Mouse (Mus musculus): ENCODE data around the gene Fibcd1. TPM values are rescaled to one million over a fixed set of nuclear protein-coding genes. Genes with fewer than 3 reads are reported as not detected.
A peak's percentile ranks its signal among the peaks of the same experiment; 100 is the strongest.

Fibcd1 gene
- 0.22 and 0.29 TPM in 2 replicates for polyA plus RNA-seq (2015; fragmentation: Nextera tagmentation; extraction: Ambion mirVana)

DNA sequence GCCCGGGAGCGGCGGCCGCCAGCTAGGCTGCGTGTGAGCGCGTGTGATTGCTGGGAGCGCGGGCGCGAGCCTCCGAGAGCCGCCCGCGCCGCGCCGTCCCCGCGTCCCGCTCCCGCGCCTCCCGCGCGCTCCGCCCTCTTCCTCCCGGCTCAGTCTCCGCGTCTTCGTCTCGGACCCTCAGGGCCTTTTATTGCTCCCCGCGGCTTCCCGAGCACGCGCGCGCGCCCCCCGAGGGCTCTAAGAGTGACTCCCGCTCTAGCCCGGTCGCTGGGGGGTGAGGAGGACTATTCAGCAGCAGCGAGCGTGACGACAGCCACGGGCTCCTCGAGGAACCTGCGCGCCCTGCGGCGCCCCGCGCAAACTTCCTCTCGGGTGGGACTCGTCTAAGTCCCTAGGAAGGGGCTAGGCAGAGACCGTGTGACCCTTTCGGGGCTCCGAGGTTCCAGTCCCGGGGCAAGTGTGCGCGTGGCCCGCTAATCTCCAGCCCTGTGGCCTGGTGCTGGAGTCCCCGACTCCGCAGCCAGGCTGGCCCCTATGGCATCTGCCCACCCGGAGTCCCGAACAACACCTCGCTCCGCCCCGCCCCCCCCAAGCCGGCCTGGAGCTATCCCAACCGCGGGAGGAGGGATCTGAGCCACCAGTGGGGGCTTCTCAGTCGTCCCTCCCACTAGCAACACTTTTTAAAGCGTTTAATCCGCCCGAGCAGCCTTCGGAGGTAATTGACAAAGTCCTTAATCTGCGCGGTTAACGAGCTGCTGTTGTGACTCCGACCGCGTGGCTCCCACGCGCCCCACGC lies at the start of gene Fibcd1:
Fibcd1 (minus strand) TSS at position 110 of the 796 bp plus-strand sequence.
- H3K4me1 ChIP-seq: peaks cover 22% of the 10 kb centered on the region
- H3K27me3 ChIP-seq: peaks cover 55% of the 10 kb centered on the region
- peak within 1 kb of the TSS; percentile 98 for H3K4me2 ChIP-seq (replicated peaks)
- no peaks in the 10 kb centered on the region for H3K36me3 ChIP-seq
- H3K9ac ChIP-seq: peak within 1 kb of the TSS; percentile 16
- no peaks in the 10 kb centered on the region for H3K9me3 ChIP-seq (replicated peaks)
- no peak for ATAC-seq (ENCODE audit: insufficient number of reproducible peaks, low FRiP score, low TSS enrichment, low read depth)
- H3K4me3 ChIP-seq (replicated peaks): peak within 1 kb of the TSS; percentile 56
- under 1% methylated on average over 69 of the region's 88 CpGs for WGBS
- no peak within 1 kb of the TSS for H3K27ac ChIP-seq (replicated peaks)

DNA sequence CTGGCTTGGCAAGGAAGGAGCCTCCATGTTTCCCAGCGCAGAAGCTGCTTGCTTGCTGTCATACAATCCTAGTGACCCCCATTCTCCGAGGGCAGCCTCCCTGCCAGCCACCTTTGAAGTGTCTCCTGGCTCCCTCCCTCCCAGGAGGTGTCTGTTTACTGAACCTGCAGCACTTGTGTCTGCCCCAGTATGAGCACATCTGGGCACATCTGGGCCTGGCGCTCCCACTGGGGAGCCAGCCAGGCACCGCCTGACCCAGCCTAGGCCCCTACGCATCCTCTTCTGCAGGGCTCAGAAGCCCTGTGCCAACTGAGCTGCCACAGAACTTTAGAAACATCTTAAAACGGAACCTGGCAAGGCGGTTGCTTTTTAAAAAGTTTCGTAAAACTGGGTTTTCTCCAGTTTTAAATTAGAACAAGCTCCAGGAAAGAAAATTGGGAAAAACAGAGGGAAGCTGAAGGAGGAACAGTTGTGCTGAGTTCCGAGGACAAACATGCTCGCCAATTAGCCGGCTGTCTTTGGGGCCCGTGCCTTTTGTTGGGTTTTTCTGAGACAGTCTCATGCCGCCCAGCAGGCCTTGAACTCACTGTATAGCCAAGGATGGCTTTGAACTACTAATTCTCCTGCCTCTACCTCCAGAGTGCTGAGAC lies 48.5 kb upstream of the Fibcd1 start:
- Histone ChIP-seq H3K36me3 (no peaks in the 10 kb centered on the region), H3K4me1 (peaks cover 38% of the 10 kb centered on the region), H3K27me3 (0 out of 2 replicates have a peak, but pooled peaks cover 3% of the 10 kb centered on the region), H3K9ac (no peak overlapping the region), H3K9me3 (replicated peaks) (no peaks in the 10 kb centered on the region), H3K27ac (replicated peaks) (peak overlapping the region; percentile 87), H3K4me2 (replicated peaks) (no peak overlapping the region), H3K4me3 (replicated peaks) (no peak overlapping the region)
- WGBS: 29% methylated on average over 13 of the region's 13 CpGs
- ATAC-seq (ENCODE audit: insufficient number of reproducible peaks, low FRiP score, low TSS enrichment, low read depth): peak; percentile 27; the same call in 1 of the 2 replicates

DNA sequence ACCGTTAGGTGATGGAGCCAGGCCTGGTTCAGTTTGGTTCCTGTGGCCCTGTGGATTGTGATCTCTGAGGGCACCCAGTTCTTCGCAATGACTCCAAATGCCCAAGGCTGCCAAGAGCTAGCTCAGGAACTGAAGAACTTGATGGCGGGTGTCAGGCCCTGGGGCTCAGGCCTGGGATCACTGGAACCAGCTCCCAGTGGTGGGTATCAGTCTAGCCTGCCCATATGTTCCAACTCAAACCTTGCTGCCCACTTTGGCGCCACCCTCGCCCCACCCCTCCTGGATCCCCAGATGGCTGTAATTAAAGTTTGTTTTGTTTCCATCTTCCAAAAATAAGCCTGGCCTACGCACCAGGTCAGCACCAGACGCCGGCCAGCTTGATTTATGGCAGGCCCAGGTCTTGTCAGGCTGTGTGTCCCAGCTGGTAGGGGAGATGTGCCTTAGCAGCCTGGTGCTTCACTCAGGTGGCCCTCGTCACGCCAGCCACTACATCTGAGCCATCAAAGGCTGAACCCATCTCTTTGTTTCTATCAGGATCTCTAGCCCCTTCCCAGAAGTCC lies 47.4 kb upstream of the Fibcd1 start:
- Histone ChIP-seq H3K4me1 (peaks cover 44% of the 10 kb centered on the region), H3K9me3 (replicated peaks) (no peaks in the 10 kb centered on the region), H3K4me3 (replicated peaks) (no peak overlapping the region), H3K9ac (no peak overlapping the region), H3K27ac (replicated peaks) (peak overlapping the region; percentile 87), H3K4me2 (replicated peaks) (no peak overlapping the region), H3K36me3 (no peaks in the 10 kb centered on the region), H3K27me3 (peaks cover 15% of the 10 kb centered on the region)
- ATAC-seq (ENCODE audit: insufficient number of reproducible peaks, low FRiP score, low TSS enrichment, low read depth): 0 out of 2 replicates have a peak, but pooled peaks have one; percentile 22
- WGBS: 56% methylated on average over 10 of the region's 10 CpGs

DNA sequence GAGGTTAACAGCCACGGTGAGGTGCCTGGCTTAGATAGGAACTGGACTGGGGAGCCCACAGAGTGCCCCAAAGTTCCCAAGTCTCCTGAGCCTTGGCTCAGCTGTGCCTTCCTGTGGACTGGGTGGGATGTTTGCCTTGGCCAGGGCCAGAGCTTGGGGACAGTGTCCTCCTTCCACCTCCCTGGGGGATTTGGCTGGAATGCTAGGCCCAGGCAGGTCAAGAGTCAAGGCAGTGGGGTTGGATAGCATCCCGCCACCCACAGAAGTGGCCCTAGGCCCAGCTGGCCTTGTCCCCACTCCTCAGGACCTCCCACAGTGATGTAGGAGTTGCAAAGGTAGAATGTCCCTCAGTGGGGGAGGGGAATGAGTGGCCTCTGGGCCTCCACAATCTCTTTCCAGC lies 45.4 kb upstream of the Fibcd1 start:
- Histone ChIP-seq H3K36me3 (no peaks in the 10 kb centered on the region), H3K27me3 (peaks cover 34% of the 10 kb centered on the region), H3K4me3 (replicated peaks) (no peak overlapping the region), H3K9me3 (replicated peaks) (no peaks in the 10 kb centered on the region), H3K27ac (replicated peaks) (no peak overlapping the region), H3K9ac (no peak overlapping the region), H3K4me2 (replicated peaks) (no peak overlapping the region), H3K4me1 (peaks cover 50% of the 10 kb centered on the region)
- WGBS: 79% methylated on average over 2 of the region's 2 CpGs
- ATAC-seq (ENCODE audit: insufficient number of reproducible peaks, low FRiP score, low TSS enrichment, low read depth): no peak

DNA sequence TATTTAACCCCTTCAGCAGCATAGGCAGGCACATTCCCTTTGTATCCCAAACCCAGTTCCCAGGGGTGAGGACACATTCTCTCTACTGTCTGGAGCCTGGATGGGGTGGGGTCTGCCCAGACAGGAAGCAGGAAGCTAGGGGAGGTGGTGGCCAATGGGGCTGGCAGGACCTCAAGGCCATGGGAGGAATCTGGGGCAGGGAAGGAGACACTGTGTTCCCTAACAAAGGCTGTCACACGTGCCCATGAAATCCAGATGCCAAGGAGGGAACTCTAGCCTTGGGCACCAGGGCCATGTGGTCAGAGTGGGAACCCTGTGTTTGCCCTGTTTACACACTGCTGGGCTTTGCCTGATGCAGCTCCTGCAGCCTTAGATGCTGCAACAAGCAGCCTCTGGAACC lies 43.1 kb upstream of the Fibcd1 start:
- H3K9me3 ChIP-seq (replicated peaks): no peaks in the 10 kb centered on the region
- no peak overlapping the region; the same call in 1 of the 2 replicates for H3K4me2 ChIP-seq (replicated peaks)
- no peak overlapping the region for H3K9ac ChIP-seq
- no peaks in the 10 kb centered on the region for H3K36me3 ChIP-seq
- no peak overlapping the region for H3K27ac ChIP-seq (replicated peaks)
- 24% methylated on average over 1 of the region's 1 CpGs for WGBS
- peaks cover 34% of the 10 kb centered on the region for H3K4me1 ChIP-seq
- H3K27me3 ChIP-seq: peaks cover 55% of the 10 kb centered on the region
- ATAC-seq (ENCODE audit: insufficient number of reproducible peaks, low FRiP score, low TSS enrichment, low read depth): no peak
- no peak overlapping the region for H3K4me3 ChIP-seq (replicated peaks)

DNA sequence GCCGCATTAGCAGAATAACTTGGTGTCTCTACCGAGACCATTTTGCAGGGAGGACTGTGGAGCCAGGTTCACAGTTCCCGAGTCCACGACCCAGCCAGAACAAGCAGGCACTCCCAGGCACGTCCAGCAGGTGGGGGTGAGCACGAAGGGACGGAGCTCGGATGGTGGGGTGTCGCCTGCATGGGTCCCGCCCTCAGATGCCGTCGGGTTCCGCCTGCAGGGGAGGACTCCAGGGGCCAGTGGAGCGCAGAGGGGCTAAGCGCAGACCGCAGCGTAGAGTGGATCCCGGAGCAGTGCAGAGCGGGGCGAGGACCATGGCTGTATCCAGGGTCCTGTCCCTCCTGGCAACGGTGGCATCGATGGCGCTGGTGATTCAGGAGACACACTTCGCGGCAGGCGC lies 41.2 kb upstream of the Fibcd1 start, which contains the start of gene Lamc3:
Lamc3 (plus strand) TSS at position 262 of the 400 bp plus-strand sequence.
- Histone ChIP-seq H3K27ac (replicated peaks) (no peak within 1 kb of the TSS), H3K4me3 (replicated peaks) (peak within 1 kb of the TSS; percentile 39), H3K27me3 (peaks cover 73% of the 10 kb centered on the region), H3K9me3 (replicated peaks) (no peaks in the 10 kb centered on the region), H3K4me1 (peaks cover 16% of the 10 kb centered on the region; the same call in 1 of the 2 replicates), H3K9ac (no peak within 1 kb of the TSS), H3K36me3 (no peaks in the 10 kb centered on the region), H3K4me2 (replicated peaks) (peak within 1 kb of the TSS; percentile 50)
- ATAC-seq (ENCODE audit: insufficient number of reproducible peaks, low FRiP score, low TSS enrichment, low read depth): 0 out of 2 replicates have a peak, but pooled peaks have one; percentile 32
- 5% methylated on average over 26 of the region's 26 CpGs for whole genome bisulfite sequencing

DNA sequence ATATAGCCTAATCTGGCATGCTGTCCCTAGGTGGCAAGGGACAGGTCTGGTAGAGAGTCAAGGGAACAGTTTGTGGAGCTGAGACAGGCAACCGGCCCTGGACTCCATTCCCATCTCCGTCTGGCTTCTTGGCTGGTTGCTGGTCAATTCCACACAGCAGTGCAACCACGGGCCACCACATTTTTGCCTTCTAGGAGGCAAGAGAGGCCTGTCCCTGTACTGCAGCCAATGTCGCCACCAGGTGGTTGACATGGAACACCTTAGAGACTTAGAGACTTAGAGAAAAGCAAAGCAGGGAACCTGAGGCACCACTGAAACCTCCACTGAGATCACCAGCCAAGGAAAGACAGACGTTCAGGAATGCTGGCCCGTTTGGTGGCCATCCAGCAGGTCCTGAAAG lies 39.0 kb upstream of the Fibcd1 start:
- Histone ChIP-seq H3K27ac (replicated peaks) (no peak overlapping the region), H3K9me3 (replicated peaks) (no peaks in the 10 kb centered on the region), H3K27me3 (peaks cover 89% of the 10 kb centered on the region), H3K9ac (no peak overlapping the region), H3K4me1 (peaks cover 13% of the 10 kb centered on the region), H3K36me3 (no peaks in the 10 kb centered on the region), H3K4me3 (replicated peaks) (no peak overlapping the region), H3K4me2 (replicated peaks) (no peak overlapping the region)
- WGBS: 26% methylated on average over 6 of the region's 6 CpGs
- no peak for ATAC-seq (ENCODE audit: insufficient number of reproducible peaks, low FRiP score, low TSS enrichment, low read depth)

DNA sequence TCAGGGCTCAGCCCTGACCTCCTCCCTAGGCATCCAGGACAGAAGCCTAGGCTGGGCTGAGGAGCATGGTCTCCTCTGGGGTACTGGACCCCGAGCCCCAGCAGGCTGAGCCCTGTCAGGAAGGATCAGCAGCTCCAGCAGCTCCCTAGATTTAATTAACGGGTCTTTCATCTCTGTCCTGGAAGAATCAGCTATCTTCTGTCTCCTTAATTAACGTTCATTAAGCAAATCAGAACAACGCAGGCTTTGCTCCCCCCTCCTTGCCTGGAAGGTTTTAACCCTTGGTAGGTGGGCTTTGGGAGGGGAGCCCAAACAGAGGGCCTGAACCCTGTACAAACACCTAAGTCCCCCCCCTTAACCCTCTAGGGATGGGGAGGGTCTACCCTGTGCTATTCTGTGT lies 37.3 kb upstream of the Fibcd1 start:
- Histone ChIP-seq H3K9ac (no peak overlapping the region), H3K4me3 (replicated peaks) (no peak overlapping the region), H3K36me3 (no peaks in the 10 kb centered on the region), H3K27ac (replicated peaks) (no peak overlapping the region), H3K9me3 (replicated peaks) (no peaks in the 10 kb centered on the region), H3K4me2 (replicated peaks) (no peak overlapping the region), H3K4me1 (peaks cover 7% of the 10 kb centered on the region), H3K27me3 (peaks cover 82% of the 10 kb centered on the region)
- ATAC-seq (ENCODE audit: insufficient number of reproducible peaks, low FRiP score, low TSS enrichment, low read depth): no peak
- WGBS: 22% methylated on average over 4 of the region's 4 CpGs

DNA sequence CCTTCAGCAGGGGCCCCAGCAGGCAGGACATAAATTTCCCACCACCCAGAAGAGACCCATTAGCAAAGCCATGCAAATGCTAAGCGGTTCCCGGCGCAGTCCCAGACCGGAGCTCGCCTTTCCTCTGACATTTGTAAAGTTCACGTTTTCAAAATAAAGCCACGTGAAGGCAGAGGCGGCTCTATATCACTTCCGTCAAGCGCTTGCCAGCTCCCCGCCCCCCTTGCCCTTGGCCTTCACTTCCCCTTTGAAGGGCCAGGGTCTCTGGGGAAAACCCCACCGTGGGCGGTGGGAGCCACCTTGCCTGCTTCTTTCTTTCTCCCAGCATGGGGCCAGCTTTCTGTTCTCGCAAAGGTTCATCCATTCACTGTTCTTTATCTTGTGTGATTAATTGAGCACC lies 35.1 kb upstream of the Fibcd1 start:
- no peak for ATAC-seq (ENCODE audit: insufficient number of reproducible peaks, low FRiP score, low TSS enrichment, low read depth)
- Histone ChIP-seq H3K4me2 (replicated peaks) (no peak overlapping the region), H3K36me3 (no peaks in the 10 kb centered on the region), H3K4me1 (no peaks in the 10 kb centered on the region; the same call in 1 of the 2 replicates), H3K27me3 (peaks cover 61% of the 10 kb centered on the region), H3K9me3 (replicated peaks) (no peaks in the 10 kb centered on the region), H3K27ac (replicated peaks) (no peak overlapping the region), H3K4me3 (replicated peaks) (no peak overlapping the region), H3K9ac (no peak overlapping the region)
- 7% methylated on average over 14 of the region's 14 CpGs for WGBS

DNA sequence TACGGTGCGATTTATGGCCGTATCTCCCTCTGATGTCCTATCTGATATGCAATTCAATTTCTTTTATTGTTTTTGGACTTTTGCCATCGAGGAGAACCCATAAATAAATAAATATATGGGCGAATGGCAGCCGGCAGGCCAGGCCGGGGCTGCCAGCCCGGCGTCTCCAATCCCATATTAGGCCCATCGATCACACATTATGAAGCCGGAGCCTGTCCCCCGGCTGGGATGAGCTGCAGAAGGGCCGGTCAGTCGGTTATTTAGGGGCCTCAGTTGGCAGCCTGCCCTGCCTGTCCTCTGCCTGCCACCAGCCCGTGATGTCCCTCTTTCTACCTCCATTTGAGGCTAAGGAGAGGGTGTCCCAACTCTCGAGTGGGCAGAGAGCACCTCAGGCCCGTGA lies 32.8 kb upstream of the Fibcd1 start:
- no peaks in the 10 kb centered on the region; the same call in 1 of the 2 replicates for H3K4me1 ChIP-seq
- no peak overlapping the region for H3K9ac ChIP-seq
- H3K9me3 ChIP-seq (replicated peaks): no peaks in the 10 kb centered on the region
- peaks cover 46% of the 10 kb centered on the region for H3K27me3 ChIP-seq
- H3K36me3 ChIP-seq: no peaks in the 10 kb centered on the region
- no peak for ATAC-seq (ENCODE audit: insufficient number of reproducible peaks, low FRiP score, low TSS enrichment, low read depth)
- WGBS: 79% methylated on average over 17 of the region's 17 CpGs
- no peak overlapping the region for H3K4me2 ChIP-seq (replicated peaks)
- H3K27ac ChIP-seq (replicated peaks): no peak overlapping the region
- H3K4me3 ChIP-seq (replicated peaks): no peak overlapping the region

DNA sequence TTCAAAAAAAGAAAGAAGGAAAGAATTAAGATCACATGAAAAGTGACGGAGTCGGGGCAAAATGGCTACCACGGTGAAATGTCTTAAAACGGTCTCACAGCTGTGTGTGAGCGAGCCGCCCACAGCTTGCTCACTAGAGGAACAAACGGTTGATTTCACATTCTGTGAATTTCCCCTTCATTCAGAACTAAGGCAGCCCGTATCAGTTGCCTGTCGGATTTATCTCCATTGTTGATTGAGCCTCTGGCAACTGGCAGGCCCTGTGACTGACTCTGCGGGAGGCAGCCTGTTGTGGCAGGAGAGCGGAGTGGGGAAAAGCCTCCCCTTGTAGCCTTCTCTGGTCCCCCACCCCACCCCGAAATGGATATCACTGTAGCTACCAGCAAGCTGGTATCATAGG lies 30.6 kb upstream of the Fibcd1 start:
- ATAC-seq (ENCODE audit: insufficient number of reproducible peaks, low FRiP score, low TSS enrichment, low read depth): no peak
- H3K4me1 ChIP-seq: no peaks in the 10 kb centered on the region; the same call in 1 of the 2 replicates
- no peak overlapping the region for H3K4me3 ChIP-seq (replicated peaks)
- H3K4me2 ChIP-seq (replicated peaks): no peak overlapping the region
- H3K27ac ChIP-seq (replicated peaks): no peak overlapping the region
- H3K36me3 ChIP-seq: no peaks in the 10 kb centered on the region
- H3K27me3 ChIP-seq: peaks cover 24% of the 10 kb centered on the region
- H3K9me3 ChIP-seq (replicated peaks): no peaks in the 10 kb centered on the region
- H3K9ac ChIP-seq: no peak overlapping the region
- 23% methylated on average over 12 of the region's 12 CpGs for WGBS
